Mouse (Mus musculus) erythroblast, adult 5-6 weeks (primary cell): ENCODE results near the gene Slc22a6. TPM values are rescaled to one million over a fixed set of nuclear protein-coding genes. Genes with fewer than 3 reads are reported as not detected.

Experiments used
- ATAC-seq: replicated peaks from 2 replicates; pipeline ENCODE4 v1.8.0; 2016; ENCODE audit warnings: moderate number of reproducible peaks, mild to moderate bottlenecking, moderate TSS enrichment, inconsistent platforms; ENCODE audit not compliant: poor library complexity, low FRiP score, severe bottlenecking
- total RNA-seq, 2 experiments: library from RNA; stranded (forward) in 1 of 2; stranded (reverse) in 1 of 2; fragments of 150-400 nt in 1 of 2; fragments of 200-764, 138-1000 nt in 1 of 2; gene quantifications; 2 replicates each; pipeline versions ENCODE4 v1.2.3 to v1.2.4; 2015 to 2017; ENCODE audit warnings: low replicate concordance in 2 of 2

Gene Slc22a6
- total RNA-seq, 2 experiments from 2014 or later = not detected

DNA sequence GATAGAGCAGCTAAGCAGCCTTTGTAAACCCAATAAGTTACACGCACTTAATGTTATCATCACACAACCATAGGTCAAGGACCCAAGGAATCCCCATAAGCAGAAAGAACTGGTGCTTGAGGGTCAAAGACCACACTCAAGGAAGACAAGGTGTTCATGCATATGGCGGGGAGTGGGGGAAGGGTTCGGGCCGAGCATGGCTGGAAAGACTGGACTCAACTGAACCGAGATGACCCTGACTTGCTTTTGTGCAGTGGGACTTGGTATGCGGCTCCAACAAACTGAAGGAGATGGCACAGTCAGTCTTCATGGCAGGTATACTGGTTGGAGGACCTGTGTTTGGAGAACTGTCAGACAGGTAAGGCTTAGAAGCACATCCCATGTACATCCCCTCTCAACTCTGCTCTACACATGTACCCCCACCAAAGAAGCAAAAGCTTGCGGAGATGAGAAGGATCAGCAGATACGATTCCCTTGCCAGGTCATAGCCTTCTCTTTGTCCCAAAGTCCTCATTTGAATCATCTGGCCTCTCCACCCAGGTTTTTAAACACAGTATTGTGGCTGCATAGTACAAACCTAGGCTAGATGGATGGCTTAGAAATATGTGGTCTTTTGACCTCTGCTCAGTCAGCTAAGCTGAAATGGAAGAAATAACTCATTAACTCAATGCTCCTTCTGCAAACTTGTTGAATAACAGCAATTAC lies 13.2 kb upstream of the Slc22a6 start:
- no peak for ATAC-seq

DNA sequence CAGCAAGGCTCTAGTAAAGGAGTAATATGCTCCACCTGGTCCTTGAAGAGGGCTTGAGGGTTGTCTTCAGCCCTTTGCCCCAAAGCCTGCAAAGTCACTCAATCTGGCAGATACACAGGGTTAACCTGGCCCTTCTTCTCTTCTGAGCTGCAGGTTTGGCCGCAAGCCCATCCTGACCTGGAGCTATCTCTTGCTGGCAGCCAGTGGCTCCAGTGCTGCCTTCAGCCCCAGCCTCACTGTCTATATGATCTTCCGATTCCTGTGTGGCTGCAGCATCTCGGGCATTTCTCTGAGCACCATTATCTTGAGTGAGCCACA lies 12.6 kb upstream of the Slc22a6 start:
- peak; percentile 58; the same call in 1 of the 2 replicates for ATAC-seq

DNA sequence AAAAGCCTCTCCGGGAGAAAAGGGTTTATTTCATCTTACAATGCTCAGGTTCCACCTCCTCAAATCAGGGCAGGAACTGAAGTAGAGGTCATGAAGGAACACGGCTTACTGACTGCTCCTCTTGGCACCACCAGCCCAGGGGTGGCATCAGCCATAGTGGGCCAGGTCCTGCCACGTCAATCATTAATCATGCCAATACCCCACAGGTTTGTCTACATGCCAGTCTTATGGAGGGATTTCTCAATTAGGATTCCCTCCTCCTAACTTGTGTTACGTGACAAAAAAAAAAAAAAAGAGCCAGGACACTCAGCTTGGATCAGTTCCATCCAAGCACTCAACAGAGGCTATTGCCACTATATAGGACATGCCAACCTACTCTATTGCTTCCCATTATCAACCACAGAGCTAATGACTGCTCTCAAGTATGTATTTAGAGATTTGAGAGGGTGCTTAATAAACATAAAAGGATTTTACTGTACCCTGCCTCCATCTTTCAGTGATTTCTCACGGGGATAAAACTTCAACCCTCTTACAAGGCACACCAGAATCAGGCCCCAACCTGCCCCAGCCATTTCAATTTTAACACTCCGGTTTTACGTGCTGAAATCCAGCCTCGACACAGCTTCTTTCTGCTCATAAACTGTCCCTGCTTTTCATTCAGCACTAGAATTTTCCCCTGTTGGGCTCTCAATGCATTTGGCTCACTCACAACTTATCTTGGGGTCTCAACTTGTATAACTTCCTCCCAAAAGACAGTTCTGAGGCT lies 6.3 kb upstream of the Slc22a6 start:
- no peak for ATAC-seq

DNA sequence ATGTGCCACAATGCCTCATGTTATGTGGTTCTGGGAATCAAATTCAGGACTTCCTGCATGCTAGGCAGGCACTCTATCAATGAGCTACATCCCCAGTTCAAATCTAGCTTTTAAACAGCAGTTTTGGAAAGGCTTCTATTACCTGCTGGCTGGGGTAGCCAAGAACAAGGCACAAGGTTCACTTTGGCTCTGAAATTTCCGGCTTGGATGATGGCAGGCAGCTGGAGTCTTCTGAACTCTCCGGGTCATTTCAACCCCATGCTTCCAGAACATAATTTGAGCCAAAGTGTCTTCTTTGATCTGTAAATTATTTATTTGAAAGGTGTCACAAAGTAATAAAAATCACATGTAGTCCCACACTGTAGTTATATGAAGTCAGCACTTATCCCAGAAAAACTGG lies 4.7 kb upstream of the Slc22a6 start:
- ATAC-seq = no peak

DNA sequence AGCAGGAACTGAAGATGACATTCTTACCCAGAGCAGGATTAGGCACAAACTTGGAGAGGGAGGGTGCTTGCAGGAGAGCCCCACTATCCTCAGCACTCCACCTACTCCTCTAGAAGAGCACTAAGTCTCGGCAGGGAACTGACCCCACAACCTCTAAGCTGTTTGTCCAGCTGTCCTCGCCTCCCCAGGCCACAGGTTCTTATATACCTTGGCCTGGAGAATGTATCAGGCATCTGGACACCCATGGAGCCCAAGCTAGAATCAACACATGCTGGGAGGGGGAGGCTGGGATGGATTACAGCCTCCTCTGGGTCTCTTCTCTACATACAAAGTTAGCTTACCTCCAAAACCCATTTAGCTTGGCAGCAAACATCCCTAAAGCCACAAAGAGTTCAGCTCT lies 3.5 kb upstream of the Slc22a6 start:
- no peak for ATAC-seq

DNA sequence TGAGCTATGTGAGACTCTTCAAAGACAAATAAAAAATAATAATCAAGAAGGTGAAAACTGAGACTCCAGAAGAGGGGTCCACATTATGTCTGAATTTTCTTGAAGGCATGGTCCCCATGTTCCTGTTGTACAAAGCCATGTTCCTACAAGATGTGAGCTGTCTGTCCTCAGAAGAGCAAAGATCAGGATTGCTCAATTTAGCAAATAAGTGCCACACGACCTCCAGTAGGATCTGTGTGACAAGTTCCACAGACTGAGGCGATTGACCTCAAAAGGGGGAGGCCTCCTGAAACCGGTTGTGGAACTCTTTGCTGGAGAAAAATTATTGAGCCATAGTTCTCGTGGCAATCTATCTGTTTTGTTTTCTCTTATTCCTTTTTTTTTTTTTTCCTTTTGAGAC lies 1.5 kb upstream of the Slc22a6 start:
- no peak for ATAC-seq

DNA sequence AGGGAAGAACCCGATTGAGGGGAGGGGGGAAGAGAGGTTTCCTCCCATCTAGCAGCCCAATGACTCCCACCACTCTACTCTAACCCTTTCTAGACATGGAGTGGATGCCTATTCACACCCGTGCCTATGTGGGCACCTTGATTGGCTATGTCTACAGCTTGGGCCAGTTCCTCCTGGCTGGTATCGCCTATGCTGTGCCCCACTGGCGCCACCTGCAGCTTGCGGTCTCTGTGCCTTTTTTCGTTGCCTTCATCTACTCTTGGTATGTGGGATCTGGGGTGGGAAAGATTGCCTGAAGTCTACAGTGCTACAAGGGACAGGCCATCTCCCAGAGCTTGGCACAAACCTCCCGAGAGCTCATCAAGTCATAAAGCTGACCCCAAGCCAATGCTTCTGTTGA lies 3.3 kb downstream of the Slc22a6 start:
- ATAC-seq = no peak

DNA sequence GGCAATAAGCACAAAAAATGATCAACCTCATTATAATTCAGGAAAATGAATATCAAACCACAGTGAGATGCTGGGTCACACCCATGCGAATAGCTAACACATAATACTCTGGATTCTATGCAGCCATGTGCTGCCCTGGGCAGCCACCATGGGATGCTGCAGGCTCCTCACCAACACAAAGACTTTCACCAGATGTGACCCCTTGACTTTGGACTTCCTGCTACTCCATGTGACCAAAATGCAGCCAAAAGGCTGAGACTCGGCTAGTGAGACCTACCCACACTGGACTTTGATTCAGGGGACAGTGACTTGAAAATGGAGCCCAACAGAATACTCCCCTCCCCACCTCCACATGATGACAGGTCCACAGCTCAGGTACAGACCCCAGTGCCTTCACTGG lies 12.4 kb downstream of the Slc22a6 start:
- ATAC-seq = no peak

DNA sequence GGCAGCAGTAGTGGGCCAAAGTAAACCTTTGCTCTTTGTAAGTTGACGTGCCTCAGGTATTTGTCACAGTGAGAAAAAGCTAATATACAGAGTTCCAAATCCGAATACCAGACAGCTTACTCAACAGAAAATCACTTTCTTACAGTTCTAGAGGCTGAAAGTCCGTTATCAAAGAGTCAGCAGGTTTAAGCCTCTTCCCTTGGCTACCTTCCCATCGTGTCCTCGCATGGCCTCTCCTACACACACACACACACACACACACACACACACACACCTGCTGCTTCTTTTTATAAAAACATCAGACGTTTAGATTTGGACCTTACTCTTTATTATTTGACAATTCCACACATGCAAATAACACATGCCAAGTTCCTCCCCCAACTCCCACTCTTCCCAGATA lies 13.0 kb downstream of the Slc22a6 start:
- ATAC-seq = no peak

DNA sequence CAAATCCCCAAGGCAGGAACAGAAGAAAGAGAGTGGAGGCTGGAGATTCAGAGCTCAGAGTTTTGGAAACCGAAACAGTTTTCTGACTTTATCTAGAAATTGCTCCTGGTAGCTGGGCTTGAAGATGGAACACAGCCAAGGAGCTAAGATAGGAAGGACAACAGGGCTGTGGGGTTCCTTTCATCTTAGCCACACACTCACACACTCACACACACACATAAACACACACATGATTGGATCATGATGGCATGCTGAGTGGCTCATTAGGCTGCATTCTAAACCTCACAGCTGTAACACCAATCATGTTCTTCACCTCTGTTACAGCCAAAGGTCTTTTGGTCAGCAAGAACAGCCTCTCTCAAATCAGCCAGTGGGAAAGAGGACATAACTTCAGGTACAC lies 14.2 kb downstream of the Slc22a6 start:
- no peak for ATAC-seq

DNA sequence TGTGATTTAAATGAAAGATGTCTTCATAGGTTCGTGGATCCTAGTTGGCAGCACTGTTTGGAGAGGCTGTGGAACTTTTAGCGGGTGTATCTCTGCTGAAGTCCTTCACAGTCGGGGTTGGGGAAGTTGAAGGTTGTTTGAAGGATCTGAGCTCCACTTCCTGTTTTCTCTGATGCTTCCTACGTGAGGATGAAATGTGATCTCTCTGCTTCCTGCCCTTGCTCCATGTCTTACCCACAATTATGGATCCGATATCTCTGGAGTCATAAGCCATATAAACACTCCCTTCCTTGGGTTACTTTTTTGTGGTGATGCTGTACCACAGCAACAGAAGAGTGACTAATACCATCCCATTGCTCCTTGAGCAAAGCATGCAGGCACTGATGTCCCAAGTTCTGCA lies 24.2 kb downstream of the Slc22a6 start:
- ATAC-seq = no peak

DNA sequence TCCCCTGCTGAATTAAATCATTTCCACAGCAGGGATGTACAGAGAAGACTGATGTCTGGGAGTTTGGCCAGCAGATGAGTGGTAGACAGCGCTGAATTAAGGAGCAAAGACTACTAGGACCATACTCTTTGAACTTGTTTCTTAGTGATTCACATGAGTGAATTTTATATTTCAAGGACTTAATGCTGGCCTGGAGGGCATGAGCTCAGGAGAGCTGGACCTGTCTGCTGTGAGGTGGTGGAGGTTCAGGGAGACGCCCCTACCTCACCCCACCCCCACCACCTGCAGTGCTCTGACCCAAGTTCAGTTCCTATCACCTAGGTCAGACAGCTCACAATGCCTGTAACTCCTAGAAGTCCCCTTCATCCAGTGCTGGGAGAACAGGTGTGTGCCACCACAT lies 28.6 kb downstream of the Slc22a6 start:
- no peak for ATAC-seq

DNA sequence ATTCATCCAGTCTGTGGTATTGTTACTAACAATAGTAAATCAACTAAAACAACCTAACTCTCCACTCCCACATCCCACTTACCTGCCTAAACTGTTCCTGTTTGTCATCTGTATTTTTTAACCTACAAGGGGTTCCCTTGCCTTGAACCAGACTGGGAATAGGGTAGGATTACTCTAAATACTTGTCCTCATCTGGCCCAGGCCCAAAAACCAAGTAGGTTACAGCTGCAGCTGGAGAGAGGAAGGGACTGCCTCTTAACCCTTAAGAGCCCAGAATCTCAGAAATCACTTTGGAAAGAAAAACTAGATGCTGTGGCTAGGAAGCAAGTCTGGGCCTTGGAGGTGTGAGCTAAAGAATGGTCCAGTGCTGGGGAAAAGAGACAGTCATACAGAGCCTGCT lies 38.0 kb downstream of the Slc22a6 start:
- no peak for ATAC-seq

DNA sequence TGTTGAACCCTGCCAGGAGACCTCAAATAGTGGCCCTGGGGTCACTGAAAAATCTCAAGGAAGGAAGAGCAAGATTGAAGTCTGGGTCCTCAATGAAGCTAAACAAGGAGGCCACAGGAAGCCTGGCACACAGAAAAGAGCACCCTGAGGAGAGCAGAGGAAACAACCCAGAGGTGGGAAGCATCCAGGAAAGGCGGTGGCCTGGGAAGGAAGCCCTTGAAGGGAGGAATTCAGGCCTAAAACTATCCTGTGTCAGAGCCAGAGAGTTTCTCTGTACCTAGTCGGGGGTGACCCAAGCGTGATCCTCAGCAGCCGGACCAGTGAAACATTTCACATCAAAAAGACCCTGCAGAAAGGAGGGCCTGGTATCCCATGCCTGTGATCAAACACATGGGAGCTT lies 38.5 kb downstream of the Slc22a6 start:
- no peak for ATAC-seq

DNA sequence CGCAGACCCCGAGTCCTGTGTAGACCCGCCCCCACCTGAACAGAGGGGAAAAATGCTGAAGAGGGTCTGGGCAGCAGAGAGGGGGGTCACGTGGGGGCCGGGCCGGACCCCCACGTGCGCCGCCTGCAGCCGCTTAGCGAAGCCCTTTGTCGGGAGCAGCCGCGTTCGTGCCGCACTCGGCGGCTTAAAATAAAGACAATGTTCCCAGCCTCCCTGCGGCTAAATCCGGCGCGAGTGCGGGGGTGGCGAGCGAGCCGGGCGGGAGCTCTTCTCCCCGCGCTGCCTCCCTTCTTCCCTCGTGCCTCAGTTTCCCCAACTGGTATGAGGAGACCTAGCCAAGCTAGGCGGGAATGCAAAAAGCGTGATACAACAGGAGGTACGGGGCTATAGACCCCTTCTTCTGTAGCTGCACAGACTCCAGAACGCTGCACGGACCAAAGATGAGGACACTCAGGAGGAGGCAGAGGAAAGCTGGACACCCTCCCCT lies 44.0 kb downstream of the Slc22a6 start:
- ATAC-seq = no peak

DNA sequence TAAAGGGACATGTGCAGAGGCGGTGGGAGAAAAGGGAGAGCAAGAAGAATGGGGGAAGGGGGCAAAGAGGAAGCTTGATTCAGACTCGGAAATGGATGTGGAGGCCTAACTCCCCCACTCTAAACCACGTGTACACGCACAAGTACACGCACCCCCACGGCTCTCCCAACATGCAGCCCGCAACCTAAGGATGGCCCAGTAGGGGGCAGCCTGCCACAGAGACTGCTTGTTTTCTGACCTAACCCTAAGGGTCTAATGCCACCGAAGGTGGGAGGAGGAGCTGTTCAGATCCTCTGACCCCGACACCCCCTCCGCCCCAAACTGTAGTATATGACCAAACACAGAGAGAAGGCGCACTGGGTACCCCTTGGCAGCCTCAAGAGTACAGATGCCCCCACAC lies 44.5 kb downstream of the Slc22a6 start:
- ATAC-seq = no peak; the same call in 1 of the 2 replicates

DNA sequence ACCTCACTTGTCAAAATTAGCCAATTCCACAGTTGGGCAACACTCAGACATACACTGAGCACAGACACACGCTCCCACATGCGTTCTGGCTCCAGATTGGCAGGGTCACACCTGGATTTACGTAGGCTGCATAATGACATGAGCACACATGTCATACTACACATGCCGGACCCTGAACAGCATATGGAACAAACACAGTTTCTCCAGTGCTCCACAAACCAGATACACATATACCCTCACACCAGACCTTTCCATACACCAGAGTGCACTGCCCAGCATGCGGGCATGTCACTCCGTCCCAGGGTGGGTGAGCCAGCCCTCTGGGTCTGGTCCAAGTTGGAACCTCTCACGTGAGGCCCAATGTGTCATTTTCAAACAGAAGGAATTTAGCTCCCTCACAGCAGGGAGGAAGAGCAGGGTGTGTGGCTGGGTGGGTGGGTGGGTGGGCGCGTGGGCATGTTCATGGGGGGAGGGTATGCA lies 45.6 kb downstream of the Slc22a6 start, which contains the start of gene Chrm1:
Gene Chrm1 (plus strand): TSS at position 430 of the 480 bp plus-strand sequence.
- no peak for ATAC-seq

DNA sequence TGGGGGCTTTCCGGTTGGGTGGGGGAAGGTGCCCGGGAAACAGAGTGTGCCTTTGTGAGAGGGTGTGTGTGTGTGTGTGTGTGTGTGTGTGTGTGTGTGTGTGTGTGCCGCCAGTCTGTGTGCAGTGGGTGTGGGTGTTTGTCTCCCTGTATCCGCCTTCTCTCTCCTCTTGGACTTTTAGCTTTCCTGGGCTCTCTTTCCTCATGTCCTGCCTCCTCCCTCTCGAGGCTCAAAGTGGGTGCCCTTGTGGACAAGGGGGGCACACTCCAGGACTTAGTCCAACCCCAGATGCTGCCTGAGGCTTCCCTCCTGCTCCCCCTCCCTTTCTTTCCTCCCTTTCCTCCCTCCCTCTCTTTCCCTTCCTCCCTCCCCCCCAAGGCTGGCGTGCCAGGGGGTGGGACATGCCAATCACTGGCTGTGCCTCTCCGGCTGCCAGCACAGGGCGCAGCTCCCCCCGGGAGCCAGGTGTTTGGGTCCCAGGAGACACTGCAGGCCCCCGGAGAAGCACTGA lies 46.1 kb downstream of the Slc22a6 start:
- no peak for ATAC-seq

DNA sequence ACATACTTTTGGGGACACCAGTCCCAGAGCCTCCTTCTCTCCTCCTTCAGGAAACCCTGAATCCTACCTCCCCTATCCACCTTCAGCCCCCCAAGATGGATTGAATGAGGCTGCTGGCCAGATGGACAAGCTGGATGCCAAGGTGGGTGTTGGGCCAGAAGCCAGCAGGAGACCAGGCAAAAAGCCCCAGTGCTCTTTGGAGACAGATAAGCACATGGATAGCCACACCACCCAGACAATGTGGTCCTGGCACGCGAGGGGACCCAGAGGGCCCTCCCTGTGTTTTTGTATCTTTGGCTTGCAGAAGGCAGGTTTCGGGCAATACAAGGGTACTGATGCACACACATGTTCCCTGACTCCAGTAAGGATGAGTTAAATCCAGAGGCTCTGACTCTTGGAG lies 47.0 kb downstream of the Slc22a6 start:
- no peak for ATAC-seq

DNA sequence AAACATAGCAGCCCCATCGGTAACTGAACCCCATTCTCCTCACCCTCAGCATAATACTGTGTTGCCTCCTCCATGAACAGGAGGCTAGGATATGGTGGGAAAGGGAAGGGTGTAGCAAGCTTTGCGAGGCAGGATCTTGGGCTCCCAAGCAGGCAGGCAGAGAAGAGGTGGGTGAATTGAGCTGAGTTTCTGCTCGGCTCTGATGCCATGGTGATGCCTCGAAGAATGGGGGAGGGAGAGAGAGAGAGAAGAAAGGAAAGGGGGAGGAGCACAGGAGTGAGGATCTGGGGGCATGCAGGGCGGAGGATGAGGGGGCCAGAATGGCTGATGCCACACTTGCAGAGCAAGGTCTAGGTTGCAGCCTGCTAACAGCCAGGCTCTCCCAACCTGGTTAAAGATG lies 47.9 kb downstream of the Slc22a6 start:
- ATAC-seq = no peak

DNA sequence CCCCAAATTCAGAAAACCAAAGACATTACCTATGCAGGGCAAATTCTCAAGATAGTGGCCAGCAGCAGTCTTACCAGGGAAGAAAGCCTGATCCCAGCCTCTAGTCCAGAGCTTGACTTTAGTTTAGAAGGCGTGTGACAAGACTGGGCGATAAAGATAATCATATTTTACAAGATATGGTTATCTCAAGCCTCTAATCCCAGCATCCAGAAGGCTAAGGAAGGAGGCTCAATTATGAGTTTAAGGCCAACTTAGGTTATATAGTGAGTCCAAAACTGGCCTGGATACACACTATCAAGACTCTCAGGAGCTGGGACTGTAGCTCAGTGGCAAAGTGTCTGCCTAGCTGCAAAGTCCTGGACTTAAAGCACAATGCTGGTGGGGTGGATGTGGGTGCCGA lies 55.0 kb downstream of the Slc22a6 start:
- ATAC-seq = no peak
